Mouse (Mus musculus): ENCODE measurements around the gene Spata1. TPM values are rescaled to one million over a fixed set of nuclear protein-coding genes. Genes with fewer than 3 reads are reported as not detected.
"Not testable (repeated sequence)": the region's sequence is repeated elsewhere in the genome, so short reads cannot be mapped to it uniquely, and the experiment has no call there.

The Spata1 gene
- polyA plus RNA-seq, 1 experiment from 2014 or later, result 4.5 TPM

DNA sequence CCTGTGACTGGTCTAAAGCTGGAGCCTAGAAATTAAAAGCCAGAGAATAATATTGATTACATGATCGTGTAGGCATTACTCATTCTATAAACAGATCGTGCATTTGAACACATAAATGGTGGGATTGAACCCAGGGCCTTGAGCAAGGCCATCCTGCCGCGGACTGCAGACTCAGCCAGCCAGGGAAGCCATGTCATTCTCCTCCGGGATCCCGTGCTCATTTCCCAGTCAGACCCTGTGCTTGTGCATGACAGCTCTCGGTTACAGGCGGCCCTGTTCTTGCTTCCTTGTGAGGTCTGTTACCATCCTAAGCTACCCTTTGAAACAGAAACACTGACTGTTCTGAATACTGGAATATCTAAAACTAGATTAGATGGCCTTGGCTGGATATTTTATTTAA lies 64.9 kb downstream of the Spata1 start:
- Histone ChIP-seq H3K9me3 (ENCODE audit: control insufficient read depth, low read length) (no peaks in the 10 kb centered on the region), H3K27ac (ENCODE audit: low read depth, low read length) (no peak overlapping the region), H3K4me2 (ENCODE audit: low read length) (no peak overlapping the region), H3K4me1 (ENCODE audit: control insufficient read depth, insufficient read depth, low read depth, low read length) (no peaks in the 10 kb centered on the region), H3K27me3 (replicated peaks; ENCODE audit: control insufficient read depth, insufficient read depth, low read length) (no peaks in the 10 kb centered on the region), H3K36me3 (ENCODE audit: control insufficient read depth, insufficient read depth, low read length) (peaks cover 28% of the 10 kb centered on the region), H3K4me3 (ENCODE audit: low read length) (no peak overlapping the region), H3K9ac (ENCODE audit: low read depth, low read length) (no peak overlapping the region)
- ATAC-seq, result no peak
- 90% methylated on average over 8 of the region's 8 CpGs for WGBS

DNA sequence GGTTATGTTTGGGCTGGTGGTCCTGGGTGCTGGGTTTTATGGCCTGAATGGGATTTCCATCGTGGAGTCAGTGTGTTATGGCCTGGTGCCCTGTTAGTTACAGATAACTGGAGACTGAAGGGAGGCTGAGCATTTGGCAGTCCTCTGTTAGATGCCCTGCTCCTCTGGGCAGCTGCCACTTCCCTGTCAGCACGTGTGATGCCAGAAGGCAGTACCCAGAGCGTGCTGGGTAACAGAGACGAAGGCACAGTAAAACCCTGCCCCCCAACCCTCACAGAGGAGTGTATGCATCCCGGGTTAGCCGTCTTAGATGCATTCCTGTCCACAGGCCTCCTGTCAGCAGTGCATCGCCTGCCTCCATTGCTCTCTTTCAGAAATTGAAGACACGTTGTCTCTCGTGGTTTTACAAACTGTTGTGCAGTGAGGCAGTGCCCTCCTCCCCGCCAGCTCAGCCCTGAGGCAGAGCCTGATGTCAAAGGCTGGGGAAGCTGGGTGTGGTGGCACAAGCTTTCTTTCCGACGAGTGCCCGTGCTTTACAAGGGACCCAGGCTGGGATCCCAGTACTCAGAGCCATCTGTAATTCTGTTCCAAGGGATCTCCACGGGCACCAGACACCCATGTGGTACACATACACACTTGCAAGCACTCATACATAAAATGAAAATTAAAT lies 65.7 kb downstream of the Spata1 start:
- WGBS, result 90% methylated on average over 14 of the region's 14 CpGs

GRCm38 (mm10) chr3:146433063-146433462 lies 66.5 kb downstream of the Spata1 start:
- H3K4me3 ChIP-seq (ENCODE audit: low read length); H3K4me2 ChIP-seq (ENCODE audit: low read length); H3K27me3 ChIP-seq (replicated peaks; ENCODE audit: control insufficient read depth, insufficient read depth, low read length); ATAC-seq; H3K9ac ChIP-seq (ENCODE audit: low read depth, low read length); H3K4me1 ChIP-seq (ENCODE audit: control insufficient read depth, insufficient read depth, low read depth, low read length); H3K27ac ChIP-seq (ENCODE audit: low read depth, low read length); H3K9me3 ChIP-seq (ENCODE audit: control insufficient read depth, low read length): not testable (repeated sequence)
- H3K36me3 ChIP-seq (ENCODE audit: control insufficient read depth, insufficient read depth, low read length), result peaks cover 26% of the 10 kb centered on the region
- 91% methylated on average over 11 of the region's 11 CpGs for WGBS

More for the DNA sequence above, 65.7 kb downstream of the Spata1 start:
- H3K4me2 ChIP-seq (ENCODE audit: low read length), result no peak overlapping the region
- H3K27ac ChIP-seq (ENCODE audit: low read depth, low read length), result no peak overlapping the region
- no peak overlapping the region for H3K9ac ChIP-seq (ENCODE audit: low read depth, low read length)
- no peak overlapping the region for H3K4me3 ChIP-seq (ENCODE audit: low read length)
- peaks cover 27% of the 10 kb centered on the region for H3K36me3 ChIP-seq (ENCODE audit: control insufficient read depth, insufficient read depth, low read length)
- 0 out of 2 replicates have a peak, but pooled peaks have one; percentile 37 for ATAC-seq
- H3K27me3 ChIP-seq (replicated peaks; ENCODE audit: control insufficient read depth, insufficient read depth, low read length), result no peaks in the 10 kb centered on the region
- no peaks in the 10 kb centered on the region for H3K4me1 ChIP-seq (ENCODE audit: control insufficient read depth, insufficient read depth, low read depth, low read length)
- H3K9me3 ChIP-seq (ENCODE audit: control insufficient read depth, low read length), result no peaks in the 10 kb centered on the region

- no peaks in the 10 kb centered on the region for H3K27me3 ChIP-seq (replicated peaks; ENCODE audit: control insufficient read depth, insufficient read depth, low read length)
- H3K4me1 ChIP-seq (ENCODE audit: control insufficient read depth, insufficient read depth, low read depth, low read length), result no peaks in the 10 kb centered on the region
- H3K9ac ChIP-seq (ENCODE audit: low read depth, low read length), result no peak overlapping the region
- H3K27ac ChIP-seq (ENCODE audit: low read depth, low read length), result no peak overlapping the region
- peaks cover 15% of the 10 kb centered on the region for H3K36me3 ChIP-seq (ENCODE audit: control insufficient read depth, insufficient read depth, low read length)
- ATAC-seq, result peak; percentile 53; the same call in 1 of the 2 replicates
- H3K4me3 ChIP-seq (ENCODE audit: low read length), result no peak overlapping the region
- WGBS, result 67% methylated on average over 8 of the region's 8 CpGs
- no peak overlapping the region for H3K4me2 ChIP-seq (ENCODE audit: low read length)
- no peaks in the 10 kb centered on the region for H3K9me3 ChIP-seq (ENCODE audit: control insufficient read depth, low read length)
Measured at GRCm38 (mm10) chr3:146426489-146426888, 73.1 kb downstream of the Spata1 start.

DNA sequence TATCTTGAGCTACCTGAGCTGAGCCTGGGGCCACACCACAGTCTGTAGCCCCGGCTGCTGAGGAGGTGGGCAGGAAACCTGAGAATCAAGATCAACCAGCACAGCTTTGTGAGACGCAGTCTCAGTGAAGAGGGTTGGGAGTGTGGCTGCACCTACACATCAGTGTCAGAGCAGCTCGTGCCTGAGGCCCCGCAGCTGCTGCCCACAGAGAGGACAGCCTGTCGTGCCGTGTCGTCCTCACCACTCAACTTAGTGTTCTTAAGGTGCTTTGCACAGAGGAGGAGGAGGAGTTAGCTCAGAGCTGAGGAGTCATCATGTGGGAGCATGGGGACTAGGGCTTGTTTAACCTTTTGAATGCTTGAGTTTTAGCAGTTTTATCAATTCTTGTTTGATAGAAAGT lies 73.7 kb downstream of the Spata1 start:
- Histone ChIP-seq H3K4me2 (ENCODE audit: low read length) (no peak overlapping the region), H3K9me3 (ENCODE audit: control insufficient read depth, low read length) (no peaks in the 10 kb centered on the region), H3K4me1 (ENCODE audit: control insufficient read depth, insufficient read depth, low read depth, low read length) (no peaks in the 10 kb centered on the region), H3K4me3 (ENCODE audit: low read length) (no peak overlapping the region), H3K27ac (ENCODE audit: low read depth, low read length) (no peak overlapping the region), H3K36me3 (ENCODE audit: control insufficient read depth, insufficient read depth, low read length) (peaks cover 13% of the 10 kb centered on the region), H3K27me3 (replicated peaks; ENCODE audit: control insufficient read depth, insufficient read depth, low read length) (no peaks in the 10 kb centered on the region), H3K9ac (ENCODE audit: low read depth, low read length) (no peak overlapping the region)
- WGBS, result 65% methylated on average over 7 of the region's 7 CpGs
- no peak for ATAC-seq

DNA sequence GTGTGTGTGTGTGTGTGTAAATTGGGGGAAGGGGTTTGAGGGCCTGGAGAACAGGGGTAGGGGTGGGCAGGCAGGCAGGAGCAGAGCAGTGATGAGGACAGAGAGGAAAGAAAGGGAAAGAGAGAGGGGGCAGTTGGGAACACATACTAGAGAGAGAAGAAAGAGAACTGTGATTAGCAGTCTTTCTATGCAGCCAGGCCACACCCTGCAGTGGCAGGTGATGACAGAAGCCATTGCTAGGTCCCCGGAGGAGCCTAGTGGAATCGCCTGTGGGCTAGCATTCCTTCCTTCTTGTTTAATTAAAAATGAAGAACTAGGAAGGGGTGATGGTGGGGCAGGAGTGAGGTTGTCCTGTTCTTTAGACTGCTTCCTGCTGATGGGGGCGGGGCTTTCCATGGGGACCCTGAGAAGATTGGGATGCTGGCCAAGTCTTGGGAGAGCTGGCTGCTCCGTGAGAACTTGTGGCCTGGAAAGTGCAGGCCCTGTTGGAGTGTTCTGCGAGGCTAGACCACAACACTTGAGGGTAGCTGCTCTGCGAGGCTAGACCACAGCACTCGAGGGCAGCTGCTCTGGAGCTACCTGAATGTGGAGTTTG lies 75.2 kb downstream of the Spata1 start:
- no peak overlapping the region for H3K27ac ChIP-seq (ENCODE audit: low read depth, low read length)
- no peak overlapping the region for H3K4me2 ChIP-seq (ENCODE audit: low read length)
- no peaks in the 10 kb centered on the region for H3K9me3 ChIP-seq (ENCODE audit: control insufficient read depth, low read length)
- H3K36me3 ChIP-seq (ENCODE audit: control insufficient read depth, insufficient read depth, low read length), result peaks cover 15% of the 10 kb centered on the region
- no peaks in the 10 kb centered on the region for H3K4me1 ChIP-seq (ENCODE audit: control insufficient read depth, insufficient read depth, low read depth, low read length)
- 65% methylated on average over 7 of the region's 7 CpGs for WGBS
- H3K9ac ChIP-seq (ENCODE audit: low read depth, low read length), result no peak overlapping the region
- H3K4me3 ChIP-seq (ENCODE audit: low read length), result no peak overlapping the region
- peak; percentile 26; the same call in 1 of the 2 replicates for ATAC-seq
- H3K27me3 ChIP-seq (replicated peaks; ENCODE audit: control insufficient read depth, insufficient read depth, low read length), result no peaks in the 10 kb centered on the region

DNA sequence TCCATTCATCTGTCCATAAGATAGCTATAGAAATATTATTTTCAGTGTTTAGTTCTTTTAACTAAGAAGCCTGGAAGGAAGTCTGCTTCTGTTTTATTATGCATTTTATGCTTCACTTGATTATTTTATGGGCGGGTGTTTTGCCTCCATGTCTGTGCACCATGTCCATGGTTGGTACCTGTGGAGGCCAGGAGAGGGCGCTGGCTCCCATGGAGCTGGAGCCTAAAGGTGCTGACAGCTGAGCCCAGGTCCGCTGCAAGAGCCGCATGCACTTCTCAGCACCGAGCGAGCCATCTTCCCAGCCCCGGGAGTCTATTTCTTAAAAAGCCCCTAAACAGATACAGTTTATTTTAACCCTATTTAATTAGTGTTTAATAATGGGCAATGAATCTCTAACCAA lies 75.8 kb downstream of the Spata1 start:
- Histone ChIP-seq H3K36me3 (ENCODE audit: control insufficient read depth, insufficient read depth, low read length) (peaks cover 21% of the 10 kb centered on the region), H3K9me3 (ENCODE audit: control insufficient read depth, low read length) (no peaks in the 10 kb centered on the region)
- WGBS, result 85% methylated on average over 7 of the region's 7 CpGs

GRCm38 (mm10) chr3:146421787-146422186 lies 77.8 kb downstream of the Spata1 start:
- H3K36me3 ChIP-seq (ENCODE audit: control insufficient read depth, insufficient read depth, low read length), result peaks cover 15% of the 10 kb centered on the region
- H3K4me2 ChIP-seq (ENCODE audit: low read length), result no peak overlapping the region
- no peak overlapping the region for H3K9ac ChIP-seq (ENCODE audit: low read depth, low read length)
- no peaks in the 10 kb centered on the region for H3K4me1 ChIP-seq (ENCODE audit: control insufficient read depth, insufficient read depth, low read depth, low read length)
- H3K27ac ChIP-seq (ENCODE audit: low read depth, low read length), result no peak overlapping the region
- WGBS, result 77% methylated on average over 8 of the region's 8 CpGs
- no peak for ATAC-seq
- H3K9me3 ChIP-seq (ENCODE audit: control insufficient read depth, low read length), result no peaks in the 10 kb centered on the region
- no peak overlapping the region for H3K4me3 ChIP-seq (ENCODE audit: low read length)
- no peaks in the 10 kb centered on the region for H3K27me3 ChIP-seq (replicated peaks; ENCODE audit: control insufficient read depth, insufficient read depth, low read length)

More for the DNA sequence above, 75.8 kb downstream of the Spata1 start:
- Histone ChIP-seq H3K27me3 (replicated peaks; ENCODE audit: control insufficient read depth, insufficient read depth, low read length) (no peaks in the 10 kb centered on the region), H3K4me3 (ENCODE audit: low read length) (no peak overlapping the region), H3K27ac (ENCODE audit: low read depth, low read length) (no peak overlapping the region), H3K4me2 (ENCODE audit: low read length) (no peak overlapping the region), H3K9ac (ENCODE audit: low read depth, low read length) (no peak overlapping the region), H3K4me1 (ENCODE audit: control insufficient read depth, insufficient read depth, low read depth, low read length) (no peaks in the 10 kb centered on the region)
- no peak for ATAC-seq

DNA sequence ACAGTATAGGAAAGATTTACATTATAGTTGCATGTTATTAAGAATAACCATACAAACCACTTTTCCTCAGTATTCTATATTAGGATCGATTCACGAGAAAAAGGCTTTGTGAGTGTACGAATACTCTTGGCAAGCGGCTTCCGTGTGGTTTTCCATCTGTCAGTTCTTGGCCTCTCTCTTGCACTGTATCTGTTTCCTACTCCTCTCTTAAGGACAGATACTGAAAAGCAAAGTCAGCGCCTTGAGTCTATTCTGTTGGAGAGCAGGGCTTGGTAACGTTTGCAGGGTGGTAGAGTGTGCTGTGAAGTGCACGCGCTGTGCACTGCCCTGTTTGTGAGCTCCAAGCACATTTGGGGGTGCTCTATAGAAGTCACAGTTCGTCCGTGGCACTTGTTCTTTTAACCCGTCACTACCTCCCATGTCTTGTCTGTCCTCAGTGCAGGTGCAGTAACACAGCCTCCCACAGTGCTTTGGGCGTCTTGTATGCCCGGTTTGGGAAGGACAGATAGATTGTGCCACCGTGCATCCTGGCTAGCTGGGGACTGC lies 79.5 kb downstream of the Spata1 start:
- Histone ChIP-seq H3K9ac (ENCODE audit: low read depth, low read length) (no peak overlapping the region), H3K4me1 (ENCODE audit: control insufficient read depth, insufficient read depth, low read depth, low read length) (no peaks in the 10 kb centered on the region), H3K9me3 (ENCODE audit: control insufficient read depth, low read length) (no peaks in the 10 kb centered on the region), H3K36me3 (ENCODE audit: control insufficient read depth, insufficient read depth, low read length) (peaks cover 15% of the 10 kb centered on the region), H3K4me2 (ENCODE audit: low read length) (no peak overlapping the region), H3K4me3 (ENCODE audit: low read length) (no peak overlapping the region), H3K27ac (ENCODE audit: low read depth, low read length) (no peak overlapping the region), H3K27me3 (replicated peaks; ENCODE audit: control insufficient read depth, insufficient read depth, low read length) (no peaks in the 10 kb centered on the region)
- WGBS, result 91% methylated on average over 15 of the region's 15 CpGs
- no peak for ATAC-seq
